Mouse (Mus musculus): ENCODE measurements around the gene Tnfrsf8. TPM values are rescaled to one million over a fixed set of nuclear protein-coding genes. Genes with fewer than 3 reads are reported as not detected.
"Not testable (repeated sequence)": the region's sequence is repeated elsewhere in the genome, so short reads cannot be mapped to it uniquely, and the experiment has no call there.

Gene Tnfrsf8
- 0.07 and 0.08 TPM in 2 replicates for polyA plus RNA-seq (2014; fragmentation: Nextera tagmentation; extraction: Ambion mirVana)

GRCm38 (mm10) chr4:145314836-145315467 lies at the start of gene Tnfrsf8:
Tnfrsf8 (minus strand) TSS chr4:145315164.
- Histone ChIP-seq H3K4me2 (ENCODE audit: low read depth, severe bottlenecking) (no peak within 1 kb of the TSS), H3K9me3 (ENCODE audit: control insufficient read depth, low read length) (no peaks in the 10 kb centered on the region), H3K4me1 (ENCODE audit: control insufficient read depth, insufficient read depth, low read length) (no peaks in the 10 kb centered on the region), H3K27ac (replicated peaks; ENCODE audit: low read depth, low read length) (no peak within 1 kb of the TSS), H3K27me3 (ENCODE audit: control insufficient read depth, insufficient read depth, low read length) (peaks cover 7% of the 10 kb centered on the region; the same call in 1 of the 2 replicates), H3K9ac (ENCODE audit: low read length) (no peak within 1 kb of the TSS), H3K4me3 (ENCODE audit: low read depth, low read length) (no peak within 1 kb of the TSS), H3K36me3 (ENCODE audit: control insufficient read depth, insufficient read depth, low read length) (no peaks in the 10 kb centered on the region)
- WGBS, result 3% methylated on average over 24 of the region's 24 CpGs
- DNase-seq (ENCODE audit: low spot score), result no peak
- no peak for ATAC-seq (ENCODE audit: insufficient number of reproducible peaks, low FRiP score, low TSS enrichment, low read depth)

- not testable (repeated sequence) for H3K9ac ChIP-seq (ENCODE audit: low read length); ATAC-seq (ENCODE audit: insufficient number of reproducible peaks, low FRiP score, low TSS enrichment, low read depth); H3K36me3 ChIP-seq (ENCODE audit: control insufficient read depth, insufficient read depth, low read length); H3K27ac ChIP-seq (replicated peaks; ENCODE audit: low read depth, low read length); H3K27me3 ChIP-seq (ENCODE audit: control insufficient read depth, insufficient read depth, low read length); H3K4me3 ChIP-seq (ENCODE audit: low read depth, low read length); DNase-seq (ENCODE audit: low spot score); H3K9me3 ChIP-seq (ENCODE audit: control insufficient read depth, low read length); H3K4me1 ChIP-seq (ENCODE audit: control insufficient read depth, insufficient read depth, low read length); H3K4me2 ChIP-seq (ENCODE audit: low read depth, severe bottlenecking)
Observed at GRCm38 (mm10) chr4:145361635-145362034, 46.7 kb upstream of the Tnfrsf8 start.

- Histone ChIP-seq H3K36me3 (ENCODE audit: control insufficient read depth, insufficient read depth, low read length) (no peaks in the 10 kb centered on the region), H3K4me3 (ENCODE audit: low read depth, low read length) (no peak overlapping the region), H3K27ac (replicated peaks; ENCODE audit: low read depth, low read length) (no peak overlapping the region), H3K9me3 (ENCODE audit: control insufficient read depth, low read length) (no peaks in the 10 kb centered on the region), H3K4me1 (ENCODE audit: control insufficient read depth, insufficient read depth, low read length) (no peaks in the 10 kb centered on the region), H3K27me3 (ENCODE audit: control insufficient read depth, insufficient read depth, low read length) (no peaks in the 10 kb centered on the region), H3K9ac (ENCODE audit: low read length) (no peak overlapping the region), H3K4me2 (ENCODE audit: low read depth, severe bottlenecking) (no peak overlapping the region)
- 7% methylated on average over 12 of the region's 12 CpGs for WGBS
- no peak for DNase-seq (ENCODE audit: low spot score)
- no peak for ATAC-seq (ENCODE audit: insufficient number of reproducible peaks, low FRiP score, low TSS enrichment, low read depth)
Observed at GRCm38 (mm10) chr4:145361065-145361464, 46.1 kb upstream of the Tnfrsf8 start.

GRCm38 (mm10) chr4:145360567-145360966 lies 45.6 kb upstream of the Tnfrsf8 start:
- no peak for ATAC-seq (ENCODE audit: insufficient number of reproducible peaks, low FRiP score, low TSS enrichment, low read depth)

GRCm38 (mm10) chr4:145356234-145356633 lies 41.3 kb upstream of the Tnfrsf8 start:
- Histone ChIP-seq H3K4me1 (ENCODE audit: control insufficient read depth, insufficient read depth, low read length) (no peaks in the 10 kb centered on the region), H3K9ac (ENCODE audit: low read length) (no peak overlapping the region)

More at GRCm38 (mm10) chr4:145360567-145360966, 45.6 kb upstream of the Tnfrsf8 start:
- Histone ChIP-seq H3K27me3 (ENCODE audit: control insufficient read depth, insufficient read depth, low read length) (no peaks in the 10 kb centered on the region), H3K9ac (ENCODE audit: low read length) (no peak overlapping the region), H3K9me3 (ENCODE audit: control insufficient read depth, low read length) (no peaks in the 10 kb centered on the region), H3K4me3 (ENCODE audit: low read depth, low read length) (no peak overlapping the region), H3K27ac (replicated peaks; ENCODE audit: low read depth, low read length) (no peak overlapping the region), H3K36me3 (ENCODE audit: control insufficient read depth, insufficient read depth, low read length) (no peaks in the 10 kb centered on the region), H3K4me1 (ENCODE audit: control insufficient read depth, insufficient read depth, low read length) (no peaks in the 10 kb centered on the region), H3K4me2 (ENCODE audit: low read depth, severe bottlenecking) (no peak overlapping the region)
- 50% methylated on average over 1 of the region's 1 CpGs for WGBS
- DNase-seq (ENCODE audit: low spot score), result no peak

GRCm38 (mm10) chr4:145353855-145354254 lies 38.9 kb upstream of the Tnfrsf8 start:
- Histone ChIP-seq H3K9me3 (ENCODE audit: control insufficient read depth, low read length) (no peaks in the 10 kb centered on the region), H3K27me3 (ENCODE audit: control insufficient read depth, insufficient read depth, low read length) (no peaks in the 10 kb centered on the region), H3K4me1 (ENCODE audit: control insufficient read depth, insufficient read depth, low read length) (no peaks in the 10 kb centered on the region), H3K4me2 (ENCODE audit: low read depth, severe bottlenecking) (no peak overlapping the region), H3K36me3 (ENCODE audit: control insufficient read depth, insufficient read depth, low read length) (no peaks in the 10 kb centered on the region), H3K9ac (ENCODE audit: low read length) (no peak overlapping the region), H3K4me3 (ENCODE audit: low read depth, low read length) (no peak overlapping the region), H3K27ac (replicated peaks; ENCODE audit: low read depth, low read length) (no peak overlapping the region)
- DNase-seq (ENCODE audit: low spot score), result no peak
- WGBS, result 28% methylated on average over 2 of the region's 2 CpGs
- no peak; the same call in 1 of the 2 replicates for ATAC-seq (ENCODE audit: insufficient number of reproducible peaks, low FRiP score, low TSS enrichment, low read depth)

More at GRCm38 (mm10) chr4:145356234-145356633, 41.3 kb upstream of the Tnfrsf8 start:
- Histone ChIP-seq H3K27ac (replicated peaks; ENCODE audit: low read depth, low read length) (no peak overlapping the region), H3K36me3 (ENCODE audit: control insufficient read depth, insufficient read depth, low read length) (no peaks in the 10 kb centered on the region), H3K4me2 (ENCODE audit: low read depth, severe bottlenecking) (no peak overlapping the region), H3K4me3 (ENCODE audit: low read depth, low read length) (no peak overlapping the region), H3K9me3 (ENCODE audit: control insufficient read depth, low read length) (no peaks in the 10 kb centered on the region), H3K27me3 (ENCODE audit: control insufficient read depth, insufficient read depth, low read length) (no peaks in the 10 kb centered on the region)
- DNase-seq (ENCODE audit: low spot score), result no peak
- ATAC-seq (ENCODE audit: insufficient number of reproducible peaks, low FRiP score, low TSS enrichment, low read depth), result no peak

GRCm38 (mm10) chr4:145344948-145345347 lies 30.0 kb upstream of the Tnfrsf8 start:
- DNase-seq (ENCODE audit: low spot score) (no peak), ATAC-seq (ENCODE audit: insufficient number of reproducible peaks, low FRiP score, low TSS enrichment, low read depth) (no peak)
- Histone ChIP-seq H3K36me3 (ENCODE audit: control insufficient read depth, insufficient read depth, low read length) (no peaks in the 10 kb centered on the region), H3K4me2 (ENCODE audit: low read depth, severe bottlenecking) (no peak overlapping the region), H3K9me3 (ENCODE audit: control insufficient read depth, low read length) (no peaks in the 10 kb centered on the region), H3K27me3 (ENCODE audit: control insufficient read depth, insufficient read depth, low read length) (no peaks in the 10 kb centered on the region), H3K27ac (replicated peaks; ENCODE audit: low read depth, low read length) (no peak overlapping the region), H3K4me1 (ENCODE audit: control insufficient read depth, insufficient read depth, low read length) (no peaks in the 10 kb centered on the region), H3K4me3 (ENCODE audit: low read depth, low read length) (no peak overlapping the region), H3K9ac (ENCODE audit: low read length) (no peak overlapping the region)
- WGBS, result 95% methylated on average over 1 of the region's 1 CpGs

GRCm38 (mm10) chr4:145341879-145342809 lies 27.2 kb upstream of the Tnfrsf8 start:
- DNase-seq (ENCODE audit: low spot score) (peak; percentile 11), ATAC-seq (ENCODE audit: insufficient number of reproducible peaks, low FRiP score, low TSS enrichment, low read depth) (no peak)
- H3K9ac ChIP-seq (ENCODE audit: low read length), result no peak overlapping the region
- H3K36me3 ChIP-seq (ENCODE audit: control insufficient read depth, insufficient read depth, low read length), result no peaks in the 10 kb centered on the region
- no peak overlapping the region for H3K4me2 ChIP-seq (ENCODE audit: low read depth, severe bottlenecking)
- no peaks in the 10 kb centered on the region for H3K9me3 ChIP-seq (ENCODE audit: control insufficient read depth, low read length)
- no peaks in the 10 kb centered on the region for H3K4me1 ChIP-seq (ENCODE audit: control insufficient read depth, insufficient read depth, low read length)
- no peak overlapping the region for H3K4me3 ChIP-seq (ENCODE audit: low read depth, low read length)
- WGBS, result 86% methylated on average over 6 of the region's 6 CpGs
- H3K27me3 ChIP-seq (ENCODE audit: control insufficient read depth, insufficient read depth, low read length), result no peaks in the 10 kb centered on the region
- H3K27ac ChIP-seq (replicated peaks; ENCODE audit: low read depth, low read length), result no peak overlapping the region
